Mouse (Mus musculus) liver, adult 2 months (tissue): ENCODE results near the gene Lrpap1.

Experiments used
- CTCF ChIP-seq: fragments of 200-500 bp; IDR thresholded peaks from 2 replicates; pipeline ENCODE4 v1.5.1; 2011; ENCODE audit warnings: low read depth, low read length, control low read depth
- POLR2A ChIP-seq: fragments of 200-500 bp; IDR thresholded peaks from 2 replicates; pipeline ENCODE4 v1.6.1; 2011; ENCODE audit warnings: low read length, control low read depth; ENCODE audit not compliant: insufficient read depth; ENCODE audit errors: extremely low read depth

DNA sequence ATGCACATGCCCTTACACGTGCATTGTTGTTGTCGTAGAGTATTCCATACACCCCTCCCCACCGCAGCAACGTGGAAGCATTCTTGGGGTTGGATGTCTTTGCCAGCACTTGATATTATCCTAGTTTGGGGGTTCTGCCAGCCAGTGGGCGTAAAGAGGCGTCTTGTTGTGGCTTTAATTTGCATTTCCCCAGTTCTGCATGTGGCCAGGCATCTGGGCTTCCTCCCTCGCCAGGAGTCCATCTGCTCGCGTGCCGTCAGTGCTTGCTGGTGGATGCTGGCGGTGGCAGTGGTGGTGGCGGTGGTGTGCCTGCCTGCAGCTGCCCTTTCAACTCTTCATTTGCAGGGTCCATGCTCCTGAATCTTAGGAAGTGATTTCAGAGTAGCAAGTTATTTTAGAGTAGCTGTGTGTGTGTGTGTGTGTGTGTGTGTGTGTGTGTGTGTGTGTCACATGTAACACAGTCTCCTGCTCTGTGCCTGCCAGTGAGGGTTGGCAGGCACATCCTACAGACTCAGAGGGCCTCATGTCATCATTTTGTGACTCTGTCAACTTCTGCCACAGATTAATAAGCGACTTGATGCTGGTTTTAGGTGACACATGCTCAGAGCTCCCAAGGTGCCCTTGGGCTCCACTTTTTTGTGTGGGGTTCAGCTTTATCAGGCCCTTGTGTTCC is 32.1 kb upstream of the Lrpap1 start:
- TF ChIP-seq CTCF (no peak), POLR2A (no peak)
